Mouse (Mus musculus): ENCODE data around the gene Hist1h2ag. TPM values are rescaled to one million over a fixed set of nuclear protein-coding genes. Genes with fewer than 3 reads are reported as not detected.

The Hist1h2ag gene
- total RNA-seq, 1 experiment from 2014 or later = 689 TPM

GRCm38 (mm10) chr13:21993957-21994738, 48.6 kb downstream of the Hist1h2ag start:
- no peak for ATAC-seq (replicated peaks; ENCODE audit: low read depth, poor library complexity, severe bottlenecking)

GRCm38 (mm10) chr13:21992550-21992949, 50.2 kb downstream of the Hist1h2ag start:
- ATAC-seq (replicated peaks; ENCODE audit: low read depth, poor library complexity, severe bottlenecking) = no peak

Other genes starting within 250 kb of the Hist1h2ag start
- 106 and 143 TPM in 2 replicates for gene Hist1h2bq, start 232.7 kb downstream of the Hist1h2ag start, total RNA-seq (2017)
- gene Hist1h2ao, start 232.5 kb downstream of the Hist1h2ag start, total RNA-seq (2017) = 626 and 966 TPM in 2 replicates
- gene Hist1h4m, start 231.2 kb downstream of the Hist1h2ag start, total RNA-seq (2017) = 3,201 and 5,019 TPM in 2 replicates
- gene Hist1h4n, start 210.7 kb downstream of the Hist1h2ag start, total RNA-seq (2017) = 2,940 and 3,195 TPM in 2 replicates
- gene Hist1h2ap, start 209.4 kb downstream of the Hist1h2ag start, total RNA-seq (2017) = 1,879 and 2,229 TPM in 2 replicates
- gene Hist1h2br, start 209.2 kb downstream of the Hist1h2ag start, total RNA-seq (2017) = 234 and 268 TPM in 2 replicates
- 13.1 and 13.9 TPM in 2 replicates for gene Zfp184, start 97.8 kb downstream of the Hist1h2ag start, total RNA-seq (2017)
- gene Pom121l2, start 61.8 kb downstream of the Hist1h2ag start, total RNA-seq (2017) = not detected in 2 replicates
- 0.73 and 5.5 TPM in 2 replicates for gene Prss16, start 33.2 kb downstream of the Hist1h2ag start, total RNA-seq (2017)
- gene Hist1h2ah, start 7.4 kb downstream of the Hist1h2ag start, total RNA-seq (2017) = 208 and 989 TPM in 2 replicates
- 1,449 and 1,731 TPM in 2 replicates for gene Hist1h2bk, start 7.1 kb downstream of the Hist1h2ag start, total RNA-seq (2017)
- 106 and 144 TPM in 2 replicates for gene Hist1h4i, start 1.6 kb downstream of the Hist1h2ag start, total RNA-seq (2017)
- 591 and 710 TPM in 2 replicates for gene Hist1h2bj, start 270 bp upstream of the Hist1h2ag start, total RNA-seq (2017)
- not detected in 2 replicates for gene Vmn1r188, start 41.5 kb upstream of the Hist1h2ag start, total RNA-seq (2017)
- gene Vmn1r189, start 62.9 kb upstream of the Hist1h2ag start, total RNA-seq (2017) = not detected in 2 replicates
- gene Vmn1r191, start 141.0 kb upstream of the Hist1h2ag start, total RNA-seq (2017) = not detected in 2 replicates
- not detected in 2 replicates for gene Vmn1r192, start 148.2 kb upstream of the Hist1h2ag start, total RNA-seq (2017)
- not detected in 2 replicates for gene Vmn1r193, start 180.2 kb upstream of the Hist1h2ag start, total RNA-seq (2017)
- not detected in 2 replicates for gene Vmn1r194, start 201.3 kb upstream of the Hist1h2ag start, total RNA-seq (2017)
- gene Vmn1r195, start 227.6 kb upstream of the Hist1h2ag start, total RNA-seq (2017) = not detected in 2 replicates
- not detected in 2 replicates for gene Vmn1r196, start 247.0 kb upstream of the Hist1h2ag start, total RNA-seq (2017)

Measured in common myeloid progenitor, adult 5-6 weeks (primary cell).